Mouse (Mus musculus): ENCODE measurements around the gene Uba6. TPM values are rescaled to one million over a fixed set of nuclear protein-coding genes. Genes with fewer than 3 reads are reported as not detected.

Uba6 gene
- total RNA-seq, 2 experiments from 2014 or later: 19.4 to 22.0 TPM

DNA sequence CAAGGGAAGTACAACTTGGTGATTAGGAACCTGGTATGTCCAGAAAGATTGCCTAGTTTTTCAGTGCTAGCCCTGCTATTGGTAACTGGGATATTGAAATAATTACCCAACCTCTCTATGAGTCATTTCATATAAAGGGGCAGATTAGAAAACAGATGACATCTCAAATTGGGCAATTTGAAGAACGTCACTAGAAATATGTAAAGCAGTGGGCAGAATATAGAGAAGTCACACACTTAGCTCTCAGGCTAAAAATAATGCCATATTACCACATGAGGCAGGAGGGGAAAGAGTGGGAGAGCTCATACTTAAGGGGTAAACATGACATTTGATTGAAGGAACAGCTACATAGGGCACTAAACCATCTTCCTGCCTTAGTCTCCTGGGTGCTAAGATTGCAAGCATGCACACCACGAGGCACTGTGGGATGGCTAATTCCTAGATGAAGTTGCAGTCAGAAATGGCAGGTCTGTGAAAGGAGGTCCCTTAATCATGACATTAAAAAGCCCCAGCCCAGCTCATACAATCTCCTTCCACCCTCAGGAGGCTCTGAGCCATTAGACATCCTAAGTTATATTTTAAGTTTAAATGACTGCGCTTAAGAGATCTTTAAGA is 93.8 kb downstream of the Uba6 start:
- no peak for DNase-seq (ENCODE audit: low spot score in 2 of 2)

DNA sequence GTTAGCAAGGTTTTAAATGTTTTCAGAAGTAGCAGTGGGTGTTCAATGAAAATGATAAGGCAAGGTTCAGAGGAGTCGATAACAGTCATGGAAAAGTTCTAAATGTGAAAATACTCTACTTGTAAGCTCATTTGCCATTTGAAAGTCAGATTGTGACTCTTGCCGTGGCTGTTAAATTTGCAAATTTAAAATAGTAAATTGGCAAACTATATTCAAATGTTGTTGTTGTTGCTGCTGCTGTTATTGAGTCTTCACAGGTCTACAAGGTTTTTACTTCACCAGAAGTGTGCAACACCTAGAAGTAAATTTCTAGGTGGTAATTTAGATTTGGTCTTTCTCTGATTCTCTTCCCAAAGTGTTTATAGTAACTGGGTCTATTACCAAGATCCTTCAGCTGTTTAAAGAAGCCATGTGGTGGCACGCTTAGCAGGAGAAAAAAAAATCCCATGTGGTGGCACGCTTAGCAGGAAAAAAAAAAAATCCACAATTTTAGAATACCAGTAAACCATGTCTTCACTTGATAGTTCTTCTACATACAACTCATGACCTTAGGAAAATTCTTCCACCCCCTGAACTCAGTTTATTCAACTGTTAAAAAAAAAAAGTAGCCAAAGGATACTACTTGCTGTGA is 99.7 kb downstream of the Uba6 start:
- DNase-seq (ENCODE audit: low spot score in 2 of 2): no peak

- no peak for DNase-seq (ENCODE audit: low spot score in 2 of 2)
These were observed 101.1 kb downstream of the Uba6 start, which contains the start of gene Stap1 for GRCm38 (mm10) chr5:86071538-86071937. Stap1 (plus strand) TSS chr5:86071746.

- no peak for DNase-seq (ENCODE audit: low spot score in 2 of 2)
These were observed 103.5 kb downstream of the Uba6 start for GRCm38 (mm10) chr5:86069121-86069520.

DNA sequence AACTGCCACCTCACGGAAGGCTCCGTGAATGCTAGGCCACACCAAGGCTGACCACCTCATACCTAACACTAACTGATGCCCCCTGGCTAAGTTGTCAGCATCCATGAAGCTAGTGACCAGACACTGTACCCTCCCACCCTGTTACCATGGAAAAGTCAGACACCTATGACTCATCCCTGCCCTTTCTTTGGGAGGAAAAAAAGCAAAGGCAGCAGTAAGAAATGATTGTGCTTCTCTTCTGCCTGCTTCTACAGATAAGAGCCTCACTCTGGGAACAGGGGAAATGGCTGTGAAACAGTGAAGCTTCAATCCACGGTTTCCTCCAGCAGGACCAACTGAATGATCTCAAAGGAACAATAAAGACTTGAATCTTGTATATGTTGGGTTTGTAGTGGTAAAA is 104.2 kb downstream of the Uba6 start:
- no peak for DNase-seq (ENCODE audit: low spot score in 2 of 2)

DNA sequence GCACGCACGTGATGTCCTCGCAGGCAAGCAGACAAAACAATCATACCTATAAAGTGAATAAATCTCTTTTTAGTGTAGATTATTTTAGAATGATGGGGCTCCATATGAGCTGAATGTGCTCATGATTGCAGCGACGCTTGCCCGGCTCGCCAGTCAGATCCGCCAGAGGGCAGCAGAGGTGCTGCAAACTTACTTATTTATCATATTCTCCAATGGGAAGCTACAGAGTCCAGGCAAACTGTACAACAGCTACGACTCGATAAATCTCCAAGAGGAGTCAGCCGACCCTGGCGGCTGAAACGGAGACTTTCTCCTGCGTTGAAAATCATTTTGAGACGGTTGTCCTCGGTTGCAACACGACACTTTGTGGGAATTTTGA is 106.1 kb downstream of the Uba6 start:
- DNase-seq (ENCODE audit: low spot score in 2 of 2): peak; percentile 86 to 89

DNA sequence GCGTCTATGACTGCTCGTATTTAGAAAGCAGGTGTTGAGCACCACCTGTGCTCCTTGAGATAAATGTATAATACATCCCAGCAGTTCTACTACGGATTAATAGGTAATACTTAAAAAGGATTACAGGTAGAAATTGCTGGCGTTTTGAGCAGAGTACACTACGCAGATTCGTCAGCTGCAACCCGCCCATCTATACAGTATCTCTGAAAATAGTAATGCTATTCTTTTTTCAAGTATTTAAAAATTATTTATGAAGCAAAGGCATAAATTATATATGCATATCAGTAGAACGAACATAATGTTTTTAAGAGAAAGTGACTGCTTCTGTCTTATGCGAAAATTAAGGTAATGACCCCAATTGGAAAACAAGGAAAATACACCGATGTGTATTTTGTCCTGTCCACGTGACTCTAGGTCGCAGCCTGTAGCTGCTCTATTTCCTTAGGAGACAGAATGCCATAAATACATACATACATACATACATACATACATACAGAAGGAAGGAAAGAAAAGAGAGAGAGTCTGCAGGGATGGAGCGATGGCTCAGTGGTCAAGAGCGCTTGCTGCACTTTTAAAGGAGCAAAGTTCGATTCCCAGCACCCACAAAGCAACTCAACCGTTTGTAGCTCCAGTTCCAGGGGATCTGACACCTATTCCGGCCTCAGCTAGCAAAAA is 106.6 kb downstream of the Uba6 start:
- no peak for DNase-seq (ENCODE audit: low spot score in 2 of 2)

DNA sequence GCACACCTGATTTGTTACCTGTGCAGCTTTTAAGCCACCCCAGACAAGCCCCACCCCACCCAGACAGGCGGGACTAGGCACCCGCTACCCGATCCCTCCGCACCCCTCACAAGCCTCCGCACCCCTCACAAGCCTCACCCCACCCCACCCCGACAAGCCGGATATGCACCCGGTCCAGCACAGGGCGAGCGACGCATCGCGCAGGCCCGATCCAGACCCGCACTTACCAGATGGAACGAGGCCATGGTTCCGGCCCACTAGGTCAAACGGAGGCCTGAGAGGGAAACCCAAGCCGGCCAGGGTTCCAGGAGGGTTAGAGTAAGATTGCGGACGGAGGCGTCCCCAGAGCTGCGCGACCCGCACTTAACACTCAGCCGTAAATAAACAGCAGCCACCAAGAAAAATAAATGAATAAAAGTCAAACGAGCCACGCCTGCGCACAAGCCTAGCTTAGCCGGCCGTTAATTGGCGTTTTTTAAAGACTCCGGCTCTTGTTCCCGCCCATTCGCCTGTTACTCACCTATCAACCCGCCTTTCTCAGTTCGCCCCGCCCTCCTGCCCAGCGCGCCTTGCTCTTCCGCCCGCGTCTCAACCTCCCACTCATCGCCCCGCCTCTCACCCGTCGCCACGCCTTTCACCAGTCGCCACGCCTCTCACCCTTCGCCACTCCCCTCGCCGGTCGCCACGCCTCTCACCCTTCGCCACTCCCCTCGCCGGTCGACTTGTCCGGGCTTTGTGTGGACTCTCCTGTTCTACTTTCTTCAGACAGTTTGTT is 107.3 kb downstream of the Uba6 start, which contains the start of gene Cenpc1:
Gene Cenpc1, minus strand, starts transcription at position 483 of the 775 bp plus-strand sequence.
- peak; percentile 95 to 96 for DNase-seq (ENCODE audit: low spot score in 2 of 2)

DNA sequence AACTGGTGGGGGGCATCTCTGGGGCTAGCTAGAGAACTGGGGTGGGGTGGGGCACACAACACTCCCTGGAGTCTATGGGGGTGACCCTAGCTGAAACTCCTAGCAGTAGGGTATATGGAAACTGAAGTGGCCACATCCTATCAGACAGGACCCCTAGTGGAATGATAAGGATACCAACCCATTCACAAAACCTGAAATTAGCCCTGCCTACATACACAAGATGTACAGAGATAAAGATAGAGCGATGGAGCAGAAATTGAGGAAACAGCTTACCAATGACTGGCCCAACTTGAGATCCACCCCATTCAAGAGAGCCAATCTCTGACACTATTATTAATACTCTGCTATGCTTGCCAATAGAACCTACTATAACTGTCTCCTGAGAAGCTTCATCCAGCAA is 109.1 kb downstream of the Uba6 start:
- no peak for DNase-seq (ENCODE audit: low spot score in 2 of 2)

Other genes with a start within 250 kb of the Uba6 start
- gene Cenpc1, start 107.2 kb downstream of the Uba6 start, total RNA-seq (2021): 10 to 100 TPM; 10.6 to 13.0 TPM
- 1 to 10 TPM in 1 of 2 experiments, under 1 TPM in 1; 0.70 to 1.1 TPM for gene Stap1, start 101.1 kb downstream of the Uba6 start, total RNA-seq (2021)
- under 1 TPM; 0.61 to 0.66 TPM for gene Gnrhr, start 25.1 kb upstream of the Uba6 start, total RNA-seq (2021)
- gene Tmprss11c, start 116.5 kb upstream of the Uba6 start, total RNA-seq (2021): not detected
- not detected for gene Tmprss11d, start 200.6 kb upstream of the Uba6 start, total RNA-seq (2021)

Data from adrenal gland, adult 18-20 months (tissue).